Mouse (Mus musculus) bone marrow, adult 2 months (tissue): Measurements from ENCODE around the gene Pip4k2a. TPM values are rescaled to one million over a fixed set of nuclear protein-coding genes. Genes with fewer than 3 reads are reported as not detected.

Experiments
- H3K27ac ChIP-seq: fragments of 200-500 bp; 2 replicates; pipeline ENCODE4 v1.5.1; 2012; ENCODE audit warnings: low read depth, mild to moderate bottlenecking, control low read depth, inconsistent platforms, low read length; ENCODE audit not compliant: control insufficient read depth, poor library complexity, insufficient read depth
- H3K4me1 ChIP-seq: fragments of 200-500 bp; 2 replicates; pipeline ENCODE4 v1.6.1; 2011; ENCODE audit warnings: low read length; ENCODE audit not compliant: control insufficient read depth, insufficient read depth
- H3K4me3 ChIP-seq: fragments of 200-500 bp; replicated peaks from 2 replicates; pipeline ENCODE3; 2011; ENCODE audit warnings: mild to moderate bottlenecking, low read depth, low read length, control low read depth; ENCODE audit not compliant: control insufficient read depth
- CTCF ChIP-seq: fragments of 200-500 bp; IDR thresholded peaks from 2 replicates; pipeline ENCODE4 v1.5.1; 2011; ENCODE audit warnings: low read length, control low read depth; ENCODE audit not compliant: control insufficient read depth, insufficient read depth
- POLR2A ChIP-seq: fragments of 200-500 bp; IDR thresholded peaks from 2 replicates; pipeline ENCODE4 v1.6.1; 2011; ENCODE audit warnings: low read depth, mild to moderate bottlenecking, control low read depth, low read length, borderline replicate concordance; ENCODE audit not compliant: control insufficient read depth
- WGBS: fragments of 180-500 bp; shearing (Covaris S2); methylation state at CpG from one replicate; pipeline ENCODE4 v1.1.7; 2018; 5-methylcytosine and 5-hydroxymethylcytosine counted together
- polyA plus RNA-seq: library from polyadenylated mRNA; stranded (reverse); fragments of >200 nt; gene quantifications from 2 replicates; pipeline ENCODE4 v1.2.4, GENCODE M21; 2011; ENCODE audit warnings: low replicate concordance; ENCODE audit not compliant: missing spikeins, insufficient read depth, insufficient read length

The Pip4k2a gene
- polyA plus RNA-seq, 1 experiment, result 46.7 TPM

GRCm38 (mm10) chr2:18864719-18865118, 133.2 kb downstream of the Pip4k2a start:
- Histone ChIP-seq H3K4me1 (no peaks in the 10 kb centered on the region; the same call in 1 of the 2 replicates), H3K4me3 (no peak overlapping the region), H3K27ac (no peak overlapping the region)
- WGBS, result 95% methylated on average over 5 of the region's 5 CpGs
- no peak for TF ChIP-seq CTCF
- TF ChIP-seq POLR2A, result no peak

- TF ChIP-seq POLR2A (no peak), CTCF (no peak)
- Histone ChIP-seq H3K27ac (no peak overlapping the region), H3K4me1 (no peaks in the 10 kb centered on the region; the same call in 1 of the 2 replicates), H3K4me3 (no peak overlapping the region)
- WGBS, result 70% methylated on average over 5 of the region's 5 CpGs
Measured at GRCm38 (mm10) chr2:18861607-18862158, 136.2 kb downstream of the Pip4k2a start.

- Histone ChIP-seq H3K4me3 (no peak overlapping the region), H3K4me1 (no peaks in the 10 kb centered on the region; the same call in 1 of the 2 replicates), H3K27ac (no peak overlapping the region)
- 88% methylated on average over 9 of the region's 9 CpGs for WGBS
- TF ChIP-seq CTCF, result no peak
- no peak for TF ChIP-seq POLR2A
Measured at GRCm38 (mm10) chr2:18860686-18861085, 137.2 kb downstream of the Pip4k2a start.

GRCm38 (mm10) chr2:18857952-18858351, 140.0 kb downstream of the Pip4k2a start:
- 91% methylated on average over 3 of the region's 3 CpGs for WGBS
- Histone ChIP-seq H3K4me1 (no peaks in the 10 kb centered on the region; the same call in 1 of the 2 replicates), H3K27ac (no peak overlapping the region), H3K4me3 (no peak overlapping the region)
- TF ChIP-seq CTCF, result no peak
- TF ChIP-seq POLR2A, result no peak

GRCm38 (mm10) chr2:18856461-18856860, 141.5 kb downstream of the Pip4k2a start:
- WGBS, result 89% methylated on average over 13 of the region's 13 CpGs
- Histone ChIP-seq H3K27ac (no peak overlapping the region), H3K4me3 (no peak overlapping the region), H3K4me1 (no peaks in the 10 kb centered on the region)
- no peak for TF ChIP-seq POLR2A

- H3K4me3 ChIP-seq, result no peak overlapping the region
- H3K4me1 ChIP-seq, result no peaks in the 10 kb centered on the region
- no peak for TF ChIP-seq CTCF
- no peak for TF ChIP-seq POLR2A
- WGBS, result 87% methylated on average over 8 of the region's 8 CpGs
- no peak overlapping the region for H3K27ac ChIP-seq
Measured at GRCm38 (mm10) chr2:18855246-18855645, 142.7 kb downstream of the Pip4k2a start.

GRCm38 (mm10) chr2:18853345-18853744, 144.6 kb downstream of the Pip4k2a start:
- no peak for TF ChIP-seq POLR2A
- 86% methylated on average over 5 of the region's 5 CpGs for WGBS
- no peak overlapping the region for H3K4me3 ChIP-seq
- H3K4me1 ChIP-seq, result no peaks in the 10 kb centered on the region
- no peak overlapping the region for H3K27ac ChIP-seq

- Histone ChIP-seq H3K4me3 (no peak overlapping the region), H3K27ac (no peak overlapping the region), H3K4me1 (no peaks in the 10 kb centered on the region; the same call in 1 of the 2 replicates)
- no peak for TF ChIP-seq POLR2A
- TF ChIP-seq CTCF, result no peak
- WGBS, result 85% methylated on average over 8 of the region's 8 CpGs
Measured at GRCm38 (mm10) chr2:18850657-18851056, 147.3 kb downstream of the Pip4k2a start.

GRCm38 (mm10) chr2:18848074-18848629, 149.8 kb downstream of the Pip4k2a start:
- 94% methylated on average over 5 of the region's 5 CpGs for WGBS
- TF ChIP-seq CTCF, result no peak
- no peak for TF ChIP-seq POLR2A
- Histone ChIP-seq H3K27ac (no peak overlapping the region), H3K4me1 (no peaks in the 10 kb centered on the region; the same call in 1 of the 2 replicates), H3K4me3 (no peak overlapping the region)
